Mouse (Mus musculus) liver, postnatal 0 days (tissue): Measurements from ENCODE around the gene Fbrsl1. TPM values are rescaled to one million over a fixed set of nuclear protein-coding genes. Genes with fewer than 3 reads are reported as not detected.

Experiments used
- ATAC-seq: fragments of 200-750 bp; cut with Nextera tagmentation; 2 replicates; pipeline ENCODE4 v1.8.0; 2017; ENCODE audit warnings: mild to moderate bottlenecking, moderate library complexity
- DNase-seq: peaks from one replicate; pipeline ENCODE4 v3.0.0-alpha.2; 2016
- H3K27ac ChIP-seq: fragments of 300-500 bp; sonication (generic); 2 replicates; pipeline ENCODE4 v1.5.1; 2014; ENCODE audit warnings: antibody characterized with exemption, moderate library complexity, mild to moderate bottlenecking, low read depth
- H3K27me3 ChIP-seq: fragments of 300-500 bp; sonication (generic); 2 replicates; pipeline ENCODE4 v1.6.1; 2014; ENCODE audit warnings: low read length, control low read depth, mixed read lengths; ENCODE audit not compliant: insufficient read depth
- H3K36me3 ChIP-seq: fragments of 300-500 bp; sonication (generic); replicated peaks from 2 replicates; pipeline ENCODE4 v1.6.1; 2014; ENCODE audit warnings: mild to moderate bottlenecking, control low read depth, low read length, moderate library complexity, mixed read lengths; ENCODE audit not compliant: insufficient read depth
- H3K4me1 ChIP-seq: fragments of 300-500 bp; sonication (generic); 2 replicates; pipeline ENCODE4 v1.6.1; 2014; ENCODE audit warnings: antibody characterized with exemption, mild to moderate bottlenecking, control low read depth; ENCODE audit not compliant: insufficient read depth
- H3K4me2 ChIP-seq: fragments of 300-500 bp; sonication (generic); 2 replicates; pipeline ENCODE4 v1.6.1; 2014; ENCODE audit warnings: low read depth, mild to moderate bottlenecking, low read length, moderate library complexity, mixed read lengths
- H3K4me3 ChIP-seq: fragments of 300-500 bp; sonication (generic); 2 replicates; pipeline ENCODE4 v1.5.1; 2014; ENCODE audit warnings: low read depth, low read length
- H3K9ac ChIP-seq: fragments of 300-500 bp; sonication (generic); replicated peaks from 2 replicates; pipeline ENCODE4 v1.6.1; 2014; ENCODE audit warnings: mild to moderate bottlenecking, moderate library complexity
- H3K9me3 ChIP-seq: fragments of 300-500 bp; sonication (generic); 2 replicates; pipeline ENCODE4 v1.6.1; 2016; ENCODE audit warnings: mild to moderate bottlenecking, control low read depth, low read length, mixed read lengths
- CTCF ChIP-seq: sonication (generic); IDR thresholded peaks from 2 replicates; pipeline ENCODE4 v1.5.1; 2016; ENCODE audit warnings: antibody characterized with exemption, low read depth
- EP300 ChIP-seq: IDR thresholded peaks from 2 replicates; pipeline ENCODE4 v1.6.1; 2016; ENCODE audit warnings: antibody characterized with exemption, low read depth, mild to moderate bottlenecking
- WGBS: fragments of 180-500 bp; shearing (Covaris S2); extraction: QIAGEN DNeasy Blood & Tissue Kit; methylation state at CpG from one replicate; pipeline ENCODE4 v1.1.7; 2014; ENCODE audit not compliant: insufficient replicate concordance; 5-methylcytosine and 5-hydroxymethylcytosine counted together
- polyA plus RNA-seq: library from polyadenylated mRNA; unstranded; fragments of >200 nt; fragmentation: Nextera tagmentation; extraction: Ambion mirVana; gene quantifications from 2 replicates; pipeline ENCODE4 v1.2.1, GENCODE M21; 2015

Gene Fbrsl1
- polyA plus RNA-seq, 1 experiment from 2014 or later = 3.5 TPM

GRCm38 (mm10) chr5:110489639-110490038 is 41.3 kb upstream of the Fbrsl1 start:
- no peak for ATAC-seq
- 42% methylated on average over 4 of the region's 4 CpGs for WGBS
- no peaks in the 10 kb centered on the region for H3K4me1 ChIP-seq
- no peaks in the 10 kb centered on the region for H3K27me3 ChIP-seq
- no peak overlapping the region for H3K4me2 ChIP-seq
- H3K27ac ChIP-seq = no peak overlapping the region
- H3K36me3 ChIP-seq = no peaks in the 10 kb centered on the region
- no peak for TF ChIP-seq EP300
- no peak for TF ChIP-seq CTCF
- H3K9me3 ChIP-seq = no peaks in the 10 kb centered on the region
- no peak for DNase-seq
- no peak overlapping the region for H3K4me3 ChIP-seq
- no peak overlapping the region for H3K9ac ChIP-seq

GRCm38 (mm10) chr5:110487943-110488342 is 39.6 kb upstream of the Fbrsl1 start:
- Histone ChIP-seq H3K27me3 (no peaks in the 10 kb centered on the region), H3K4me1 (no peaks in the 10 kb centered on the region), H3K9me3 (no peaks in the 10 kb centered on the region), H3K4me3 (no peak overlapping the region), H3K9ac (no peak overlapping the region), H3K36me3 (no peaks in the 10 kb centered on the region), H3K27ac (no peak overlapping the region), H3K4me2 (no peak overlapping the region)
- TF ChIP-seq EP300 (no peak), CTCF (no peak)
- ATAC-seq (no peak), DNase-seq (no peak)
- 30% methylated on average over 1 of the region's 1 CpGs for WGBS

GRCm38 (mm10) chr5:110486674-110487334 is 38.5 kb upstream of the Fbrsl1 start:
- H3K36me3 ChIP-seq = no peaks in the 10 kb centered on the region

GRCm38 (mm10) chr5:110484711-110485110 is 36.4 kb upstream of the Fbrsl1 start:
- Histone ChIP-seq H3K9me3 (no peaks in the 10 kb centered on the region), H3K4me2 (no peak overlapping the region), H3K4me3 (no peak overlapping the region), H3K27ac (no peak overlapping the region), H3K9ac (no peak overlapping the region), H3K4me1 (no peaks in the 10 kb centered on the region; the same call in 1 of the 2 replicates), H3K36me3 (no peaks in the 10 kb centered on the region), H3K27me3 (peaks cover 9% of the 10 kb centered on the region; the same call in 1 of the 2 replicates)
- no peak for TF ChIP-seq EP300
- TF ChIP-seq CTCF = no peak
- 53% methylated on average over 3 of the region's 3 CpGs for WGBS
- ATAC-seq (no peak), DNase-seq (no peak)

More at GRCm38 (mm10) chr5:110486674-110487334, 38.5 kb upstream of the Fbrsl1 start:
- H3K4me3 ChIP-seq = no peak overlapping the region
- WGBS = 47% methylated on average over 5 of the region's 5 CpGs
- H3K9ac ChIP-seq = no peak overlapping the region
- no peaks in the 10 kb centered on the region for H3K4me1 ChIP-seq
- ATAC-seq (no peak), DNase-seq (no peak)
- H3K9me3 ChIP-seq = no peaks in the 10 kb centered on the region
- TF ChIP-seq CTCF (no peak), EP300 (no peak)
- H3K4me2 ChIP-seq = no peak overlapping the region
- no peak overlapping the region for H3K27ac ChIP-seq
- H3K27me3 ChIP-seq = no peaks in the 10 kb centered on the region

GRCm38 (mm10) chr5:110479228-110479627 is 30.9 kb upstream of the Fbrsl1 start:
- DNase-seq (peak; percentile 18), ATAC-seq (peak; percentile 45; the same call in 1 of the 2 replicates)
- Histone ChIP-seq H3K9me3 (no peaks in the 10 kb centered on the region), H3K27me3 (peaks cover 9% of the 10 kb centered on the region; the same call in 1 of the 2 replicates), H3K36me3 (no peaks in the 10 kb centered on the region), H3K4me2 (no peak overlapping the region), H3K4me3 (no peak overlapping the region), H3K27ac (no peak overlapping the region), H3K4me1 (no peaks in the 10 kb centered on the region; the same call in 1 of the 2 replicates), H3K9ac (no peak overlapping the region)
- TF ChIP-seq EP300 = peak; percentile 52; the same call in 1 of the 2 replicates
- no peak for TF ChIP-seq CTCF
- WGBS = 8% methylated on average over 8 of the region's 8 CpGs

GRCm38 (mm10) chr5:110474156-110474555 is 25.9 kb upstream of the Fbrsl1 start:
- Histone ChIP-seq H3K9me3 (no peaks in the 10 kb centered on the region), H3K4me3 (no peak overlapping the region), H3K9ac (no peak overlapping the region), H3K27ac (no peak overlapping the region), H3K36me3 (no peaks in the 10 kb centered on the region), H3K27me3 (no peaks in the 10 kb centered on the region), H3K4me1 (no peaks in the 10 kb centered on the region), H3K4me2 (no peak overlapping the region)
- TF ChIP-seq CTCF (no peak), EP300 (no peak)
- ATAC-seq (no peak), DNase-seq (no peak)
- 76% methylated on average over 11 of the region's 11 CpGs for WGBS
